Mouse (Mus musculus) hindbrain, embryonic 11.5 days (tissue): ENCODE data around the gene Ptges2. TPM values are rescaled to one million over a fixed set of nuclear protein-coding genes. Genes with fewer than 3 reads are reported as not detected.
A peak's percentile ranks its signal among the peaks of the same experiment; 100 is the strongest.

Experiments used
- ATAC-seq: fragments of 200-750 bp; cut with Nextera tagmentation; 2 replicates; pipeline ENCODE4 v1.8.0; 2017; ENCODE audit warnings: mild to moderate bottlenecking, moderate TSS enrichment, moderate library complexity; ENCODE audit not compliant: low FRiP score
- DNase-seq: peaks from one replicate; pipeline ENCODE4 v3.0.0-alpha.2; 2015; ENCODE audit warnings: low spot score
- H3K27ac ChIP-seq: fragments of 300-500 bp; sonication (generic); 2 replicates; pipeline ENCODE4 v1.5.1; 2014; ENCODE audit warnings: mild to moderate bottlenecking, low read depth, low read length
- H3K27me3 ChIP-seq: fragments of 300-500 bp; sonication (generic); 2 replicates; pipeline ENCODE4 v1.6.1; 2014; ENCODE audit warnings: mild to moderate bottlenecking, low read length, moderate library complexity, mixed read lengths; ENCODE audit not compliant: control insufficient read depth, insufficient read depth
- H3K36me3 ChIP-seq: fragments of 300-500 bp; sonication (generic); 2 replicates; pipeline ENCODE4 v1.6.1; 2014; ENCODE audit warnings: mild to moderate bottlenecking, low read length, moderate library complexity, mixed read lengths; ENCODE audit not compliant: control insufficient read depth, insufficient read depth
- H3K4me1 ChIP-seq: fragments of 300-500 bp; sonication (generic); replicated peaks from 2 replicates; pipeline ENCODE4 v1.6.1; 2014; ENCODE audit warnings: low read length, mixed read lengths; ENCODE audit not compliant: control insufficient read depth, insufficient read depth
- H3K4me2 ChIP-seq: fragments of 300-500 bp; sonication (generic); replicated peaks from 2 replicates; pipeline ENCODE4 v1.6.1; 2014; ENCODE audit warnings: mild to moderate bottlenecking, low read depth, low read length
- H3K4me3 ChIP-seq: fragments of 300-500 bp; sonication (generic); 2 replicates; pipeline ENCODE4 v1.5.1; 2014; ENCODE audit warnings: low read depth, low read length
- H3K9ac ChIP-seq: fragments of 300-500 bp; sonication (generic); 2 replicates; pipeline ENCODE4 v1.6.1; 2014; ENCODE audit warnings: low read depth, low read length
- H3K9me3 ChIP-seq: fragments of 300-500 bp; sonication (generic); 2 replicates; pipeline ENCODE4 v1.6.1; 2016; ENCODE audit warnings: low read length; ENCODE audit not compliant: control insufficient read depth
- WGBS: fragments of 180-500 bp; shearing (Covaris S2); extraction: QIAGEN DNeasy Blood & Tissue Kit; methylation state at CpG from one replicate; pipeline ENCODE4 v1.1.7; 2014; 5-methylcytosine and 5-hydroxymethylcytosine counted together
- polyA plus RNA-seq: library from polyadenylated mRNA; unstranded; fragments of >200 nt; fragmentation: Nextera tagmentation; extraction: Ambion mirVana; gene quantifications from 2 replicates; pipeline ENCODE4 v1.2.1, GENCODE M21; 2014

Ptges2 gene
- polyA plus RNA-seq = 30.2 and 30.8 TPM in 2 replicates

DNA sequence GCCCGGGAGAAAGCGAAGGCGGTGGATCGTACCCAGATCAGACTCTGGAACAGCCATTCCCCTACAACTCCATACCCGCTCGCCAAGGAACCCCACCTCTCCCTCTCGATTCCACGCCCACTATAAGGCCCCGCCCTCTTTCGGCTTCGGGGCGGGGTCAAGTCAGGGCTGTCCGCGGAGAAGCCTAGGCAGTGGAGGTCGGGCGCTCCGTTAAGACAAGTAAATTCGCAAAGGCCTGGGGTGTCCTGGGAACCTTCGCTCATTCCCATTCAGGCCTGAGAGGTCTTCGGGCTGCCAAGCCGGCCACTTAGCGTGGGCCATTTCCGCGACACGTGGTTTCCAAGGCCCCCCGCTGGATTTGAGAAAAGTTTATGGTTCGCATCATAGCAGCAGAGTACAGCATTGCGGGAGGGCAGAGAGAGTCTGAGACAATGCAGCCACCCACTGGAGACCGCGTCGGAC, at the start of gene Ptges2:
Gene Ptges2, plus strand, starts transcription at position 413 of the 462 bp plus-strand sequence.
- Histone ChIP-seq H3K36me3 (no peaks in the 10 kb centered on the region), H3K27me3 (no peaks in the 10 kb centered on the region), H3K4me3 (peak within 1 kb of the TSS; percentile 89), H3K9ac (peak within 1 kb of the TSS; percentile 86), H3K9me3 (no peaks in the 10 kb centered on the region), H3K27ac (peak within 1 kb of the TSS; percentile 70), H3K4me2 (peak within 1 kb of the TSS; percentile 57), H3K4me1 (peaks cover 4% of the 10 kb centered on the region; the same call in 1 of the 2 replicates)
- ATAC-seq (peak; percentile 90), DNase-seq (peak; percentile 92)
- WGBS = 0% methylated on average over 31 of the region's 31 CpGs

DNA sequence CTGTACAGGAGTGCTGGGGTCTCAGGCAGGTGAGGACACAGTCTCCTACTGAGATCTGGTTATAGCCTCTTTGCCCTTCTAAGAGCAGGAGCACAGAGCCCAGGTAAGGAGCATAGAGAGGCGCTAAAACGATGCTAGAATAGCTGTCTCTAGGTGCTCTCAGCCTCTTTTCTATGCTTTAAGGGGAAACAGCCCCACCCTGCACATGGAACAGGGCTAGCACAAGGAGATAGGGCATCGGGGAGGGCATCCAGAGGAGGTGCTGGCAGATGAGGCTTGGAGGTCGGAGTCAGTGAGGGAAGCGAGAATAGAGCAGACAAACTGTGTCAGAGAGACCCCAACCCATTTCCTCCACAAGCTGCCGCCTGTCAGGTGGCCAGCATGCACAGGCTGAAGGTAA, 48.7 kb upstream of the Ptges2 start:
- no peaks in the 10 kb centered on the region; the same call in 1 of the 2 replicates for H3K27me3 ChIP-seq
- WGBS = 77% methylated on average over 6 of the region's 6 CpGs
- ATAC-seq = no peak
- DNase-seq = no peak
- peaks cover 8% of the 10 kb centered on the region; the same call in 1 of the 2 replicates for H3K4me1 ChIP-seq
- H3K4me2 ChIP-seq = no peak overlapping the region
- no peak overlapping the region for H3K9ac ChIP-seq
- no peaks in the 10 kb centered on the region for H3K36me3 ChIP-seq
- H3K4me3 ChIP-seq = no peak overlapping the region
- H3K27ac ChIP-seq = no peak overlapping the region
- no peaks in the 10 kb centered on the region for H3K9me3 ChIP-seq

DNA sequence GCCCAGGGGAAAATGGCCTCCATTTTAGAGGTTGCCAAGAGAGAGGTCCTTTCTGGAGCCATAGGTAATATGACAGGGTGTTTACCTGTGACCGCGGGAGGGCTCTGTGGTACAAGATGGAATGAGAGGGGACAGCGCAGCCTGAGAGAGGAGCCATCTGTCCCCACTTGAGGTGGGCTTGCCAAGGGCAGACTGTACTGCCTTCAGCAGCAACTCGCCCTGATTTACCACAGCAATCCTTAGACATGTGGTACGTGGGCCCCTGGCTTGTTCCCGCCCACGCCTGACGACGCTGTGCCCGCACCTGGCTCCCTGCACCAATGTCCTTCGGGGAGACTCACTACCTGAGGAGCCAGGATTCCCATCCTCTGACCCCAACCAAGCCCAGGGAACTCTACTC, 47.4 kb upstream of the Ptges2 start:
- Histone ChIP-seq H3K4me1 (peaks cover 6% of the 10 kb centered on the region; the same call in 1 of the 2 replicates), H3K9me3 (no peaks in the 10 kb centered on the region), H3K36me3 (no peaks in the 10 kb centered on the region), H3K9ac (no peak overlapping the region), H3K27ac (no peak overlapping the region), H3K4me3 (no peak overlapping the region), H3K27me3 (no peaks in the 10 kb centered on the region; the same call in 1 of the 2 replicates), H3K4me2 (no peak overlapping the region)
- 86% methylated on average over 11 of the region's 11 CpGs for WGBS
- ATAC-seq = no peak
- no peak for DNase-seq

DNA sequence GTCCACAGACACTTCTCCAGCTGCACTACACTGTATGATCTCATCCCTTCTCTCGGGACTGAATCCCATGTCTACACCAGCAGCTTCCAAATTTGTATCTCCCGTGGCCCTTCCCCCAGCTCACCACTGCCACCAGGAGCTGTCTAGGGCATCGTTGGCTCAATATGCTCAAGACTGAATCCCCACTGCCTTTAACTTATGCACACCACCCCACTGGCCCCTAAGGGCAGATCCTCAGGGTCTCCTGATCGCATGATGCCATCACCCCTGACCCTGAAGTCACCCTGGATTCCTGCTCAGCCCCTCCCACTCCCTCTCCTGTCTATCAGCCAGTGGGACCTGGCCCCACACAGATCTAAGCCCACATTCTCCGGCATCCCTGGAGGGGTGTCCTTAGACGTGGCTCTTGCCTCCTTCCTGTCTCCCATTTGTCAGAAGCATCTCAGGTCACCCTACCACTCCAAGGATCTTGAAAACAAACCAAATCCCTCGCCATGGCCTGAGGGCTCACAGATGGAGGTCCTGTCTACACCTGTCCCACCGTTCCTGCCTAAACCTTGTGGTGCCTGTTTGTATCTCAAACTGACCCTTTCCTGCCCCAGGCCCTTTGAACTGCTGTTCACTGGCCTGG, 46.0 kb upstream of the Ptges2 start:
- ATAC-seq (no peak), DNase-seq (no peak)
- no peak overlapping the region for H3K27ac ChIP-seq
- H3K4me1 ChIP-seq = peaks cover 6% of the 10 kb centered on the region; the same call in 1 of the 2 replicates
- H3K9ac ChIP-seq = no peak overlapping the region
- H3K9me3 ChIP-seq = no peaks in the 10 kb centered on the region
- H3K4me2 ChIP-seq = no peak overlapping the region
- 71% methylated on average over 8 of the region's 8 CpGs for WGBS
- H3K4me3 ChIP-seq = no peak overlapping the region
- H3K36me3 ChIP-seq = no peaks in the 10 kb centered on the region
- no peaks in the 10 kb centered on the region; the same call in 1 of the 2 replicates for H3K27me3 ChIP-seq

DNA sequence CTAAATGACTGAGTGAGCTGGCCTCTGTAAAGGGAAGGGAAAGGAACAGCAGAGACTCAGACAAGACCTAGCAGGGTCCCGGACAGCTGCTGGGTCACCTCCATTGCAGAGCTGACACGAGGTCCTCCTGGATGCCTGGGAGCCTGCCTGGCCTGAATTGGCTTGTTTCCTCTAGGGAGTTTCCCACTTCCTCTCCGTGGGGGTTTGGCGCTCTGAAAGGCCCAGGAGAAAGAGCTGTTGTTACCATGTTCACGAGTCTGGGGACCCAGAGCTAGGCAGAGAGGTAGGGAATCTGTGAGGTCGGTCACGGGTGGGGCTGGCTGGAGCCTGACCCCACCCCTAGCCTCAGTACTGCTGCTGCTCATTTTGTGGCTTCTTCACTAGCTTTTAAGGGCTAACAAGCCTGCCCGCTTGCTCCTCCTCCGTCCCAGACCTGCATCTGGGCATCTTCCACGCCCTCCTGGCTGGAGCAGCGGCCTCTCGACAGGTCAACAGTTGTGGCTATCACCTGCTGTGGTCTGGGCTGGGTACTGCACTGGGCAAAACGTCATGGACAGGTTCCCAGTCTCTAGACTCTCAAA, 45.1 kb upstream of the Ptges2 start:
- 49% methylated on average over 13 of the region's 13 CpGs for WGBS
- no peak overlapping the region for H3K4me2 ChIP-seq
- no peaks in the 10 kb centered on the region for H3K9me3 ChIP-seq
- H3K27ac ChIP-seq = no peak overlapping the region
- H3K9ac ChIP-seq = no peak overlapping the region
- H3K4me3 ChIP-seq = no peak overlapping the region
- ATAC-seq (no peak), DNase-seq (no peak)
- peaks cover 6% of the 10 kb centered on the region; the same call in 1 of the 2 replicates for H3K4me1 ChIP-seq
- no peaks in the 10 kb centered on the region; the same call in 1 of the 2 replicates for H3K27me3 ChIP-seq
- H3K36me3 ChIP-seq = no peaks in the 10 kb centered on the region

DNA sequence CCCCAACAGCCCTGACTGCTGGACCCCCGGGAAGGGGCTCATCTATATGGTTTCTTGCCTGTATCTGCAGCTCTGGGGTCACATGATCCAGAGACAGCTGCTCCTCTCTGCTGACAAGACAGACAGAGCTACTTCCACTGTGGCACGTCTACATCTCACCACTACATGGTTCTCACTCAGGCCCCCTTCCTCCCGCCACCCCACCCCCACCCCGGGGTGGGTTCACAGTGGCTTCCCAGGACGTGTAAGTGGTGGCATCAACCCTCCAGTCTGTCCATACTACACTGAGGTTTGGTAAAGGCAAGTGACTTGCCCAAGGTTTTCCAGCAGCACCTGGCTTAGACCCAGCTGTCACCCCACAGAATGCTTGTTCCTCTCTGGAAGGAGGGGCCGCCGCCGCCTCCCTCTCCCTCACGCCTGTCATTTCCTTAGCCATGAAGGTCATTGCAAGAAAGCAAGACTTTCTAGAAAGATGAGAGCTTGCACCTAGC, 44.2 kb upstream of the Ptges2 start:
- Histone ChIP-seq H3K9ac (peak overlapping the region; percentile 2), H3K27ac (no peak overlapping the region; the same call in 1 of the 2 replicates), H3K4me2 (peak overlapping the region; percentile 92), H3K4me3 (peak overlapping the region; percentile 60; the same call in 1 of the 2 replicates), H3K4me1 (peaks cover 6% of the 10 kb centered on the region; the same call in 1 of the 2 replicates), H3K36me3 (no peaks in the 10 kb centered on the region), H3K27me3 (no peaks in the 10 kb centered on the region; the same call in 1 of the 2 replicates), H3K9me3 (no peaks in the 10 kb centered on the region)
- DNase-seq (no peak), ATAC-seq (0 out of 2 replicates have a peak, but pooled peaks have one; percentile 11)
- 55% methylated on average over 9 of the region's 9 CpGs for WGBS

DNA sequence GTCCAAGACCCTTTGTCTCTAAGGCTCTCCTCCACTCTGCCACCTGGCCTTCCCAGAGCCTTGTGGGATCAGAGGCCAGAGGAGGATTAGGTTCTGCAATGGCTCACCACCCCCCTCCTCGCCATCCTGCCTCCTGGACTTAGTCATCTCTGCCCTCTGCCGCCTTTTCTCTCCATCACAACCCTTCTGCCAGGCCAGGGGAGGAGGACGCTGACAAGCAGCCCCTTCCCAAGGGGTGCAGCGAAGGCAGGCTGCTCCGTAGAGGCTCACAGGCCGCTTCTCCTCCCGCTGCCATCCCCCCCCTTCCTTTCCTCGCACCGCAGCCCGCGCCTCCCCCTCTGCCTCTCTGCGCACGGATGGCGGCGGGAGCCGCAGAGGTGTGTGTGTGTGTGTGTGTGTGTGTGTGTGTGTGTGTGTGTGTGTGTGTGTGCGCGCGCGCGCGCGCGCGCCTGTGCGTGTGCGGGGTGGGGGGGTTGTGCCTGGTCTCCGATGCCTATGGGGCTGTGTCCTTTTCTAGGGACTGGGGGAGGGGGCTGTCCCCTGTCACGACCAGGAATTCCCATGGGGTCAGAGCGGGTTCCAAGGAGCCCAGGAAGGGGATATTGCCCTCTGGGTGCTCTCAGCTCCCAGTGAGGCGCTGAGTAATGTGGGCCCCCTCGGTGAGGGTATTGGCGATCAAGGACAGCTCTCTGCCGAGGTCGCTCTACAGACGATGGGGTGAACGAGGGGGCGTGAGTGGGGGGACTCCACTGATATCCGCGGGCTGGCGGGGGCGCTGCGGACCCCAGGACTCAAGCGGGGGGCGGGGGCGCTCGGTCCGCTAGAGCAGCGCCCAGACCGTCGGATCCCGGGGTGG, 43.3 kb upstream of the Ptges2 start, which contains the start of gene Ciz1:
Gene Ciz1, plus strand, starts transcription at position 177 of the 856 bp plus-strand sequence.
- no peaks in the 10 kb centered on the region for H3K9me3 ChIP-seq
- peak; percentile 72 for ATAC-seq
- peak within 1 kb of the TSS; percentile 67 for H3K27ac ChIP-seq
- peak within 1 kb of the TSS; percentile 60 for H3K4me3 ChIP-seq
- H3K4me2 ChIP-seq = peak within 1 kb of the TSS; percentile 92
- no peaks in the 10 kb centered on the region; the same call in 1 of the 2 replicates for H3K27me3 ChIP-seq
- DNase-seq = peak; percentile 61
- H3K4me1 ChIP-seq = peaks cover 6% of the 10 kb centered on the region; the same call in 1 of the 2 replicates
- H3K36me3 ChIP-seq = no peaks in the 10 kb centered on the region
- H3K9ac ChIP-seq = peak within 1 kb of the TSS; percentile 71
- 1% methylated on average over 32 of the region's 52 CpGs for WGBS

DNA sequence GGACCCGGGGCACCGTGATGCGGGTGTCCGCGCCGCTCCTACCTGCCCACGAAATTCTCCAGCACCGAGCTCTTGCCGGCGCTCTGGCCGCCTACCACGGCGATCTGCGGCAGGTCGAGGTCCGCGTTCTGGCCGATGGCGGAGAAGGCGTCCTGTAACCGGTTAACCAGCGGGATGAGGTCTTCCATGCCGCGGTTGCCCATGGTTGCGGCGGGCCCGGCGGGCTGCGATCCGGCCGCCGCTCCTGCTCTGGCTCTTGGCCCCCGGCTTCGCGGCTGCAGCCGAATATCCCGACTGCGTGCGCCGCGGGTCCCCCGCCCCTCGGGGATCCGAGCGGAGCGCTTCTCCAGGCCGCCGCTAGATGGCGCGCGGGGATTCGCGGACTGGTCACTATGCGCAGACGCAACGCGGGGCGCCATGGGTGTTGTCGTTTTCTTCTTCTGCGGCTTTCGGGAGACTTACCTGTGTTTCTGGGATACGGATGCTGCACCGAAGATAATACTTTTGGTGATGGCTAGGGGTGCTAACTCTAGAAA, 42.6 kb upstream of the Ptges2 start, which contains the start of gene Dnm1:
Gene Dnm1, minus strand, starts transcription at position 332 of the 536 bp plus-strand sequence.
- H3K4me1 ChIP-seq = peaks cover 6% of the 10 kb centered on the region; the same call in 1 of the 2 replicates
- DNase-seq (peak; percentile 95), ATAC-seq (peak; percentile 66; the same call in 1 of the 2 replicates)
- peak within 1 kb of the TSS; percentile 71 for H3K9ac ChIP-seq
- H3K4me2 ChIP-seq = peak within 1 kb of the TSS; percentile 92
- peak within 1 kb of the TSS; percentile 60 for H3K4me3 ChIP-seq
- WGBS = under 1% methylated on average over 62 of the region's 63 CpGs
- peak within 1 kb of the TSS; percentile 67 for H3K27ac ChIP-seq
- H3K27me3 ChIP-seq = no peaks in the 10 kb centered on the region; the same call in 1 of the 2 replicates
- no peaks in the 10 kb centered on the region for H3K9me3 ChIP-seq
- H3K36me3 ChIP-seq = no peaks in the 10 kb centered on the region
